Mouse (Mus musculus) heart, adult 2 months (tissue): Measurements from ENCODE around the gene Foxo3. TPM values are rescaled to one million over a fixed set of nuclear protein-coding genes. Genes with fewer than 3 reads are reported as not detected.

ENCODE experiments used
- DNase-seq, 2 experiments: peaks; one replicate each; pipeline ENCODE4 v3.0.0; 2021
- H3K27ac ChIP-seq: fragments of 200-600 bp; 2 replicates; pipeline ENCODE4 v1.8.1; 2022
- H3K27me3 ChIP-seq: fragments of 200-500 bp; 2 replicates; pipeline ENCODE4 v1.6.1; 2012; ENCODE audit warnings: mild to moderate bottlenecking, low read length, inconsistent platforms, mixed read lengths; ENCODE audit not compliant: control insufficient read depth, insufficient read depth
- H3K36me3 ChIP-seq: fragments of 200-500 bp; 2 replicates; pipeline ENCODE4 v1.6.1; 2012; ENCODE audit warnings: low read length, inconsistent platforms; ENCODE audit not compliant: control insufficient read depth, insufficient read depth
- H3K4me1 ChIP-seq: fragments of 200-500 bp; 2 replicates; pipeline ENCODE4 v1.6.1; 2011; ENCODE audit warnings: low read length; ENCODE audit not compliant: control insufficient read depth, insufficient read depth
- H3K4me3 ChIP-seq: fragments of 200-600 bp; 2 replicates; pipeline ENCODE4 v1.8.1; 2022
- H3K79me2 ChIP-seq: fragments of 200-500 bp; replicated peaks from 2 replicates; pipeline ENCODE4 v1.6.1; 2012; ENCODE audit warnings: mild to moderate bottlenecking, inconsistent platforms, low read length, moderate library complexity, mixed read lengths; ENCODE audit not compliant: control insufficient read depth, insufficient read depth
- H3K9ac ChIP-seq: fragments of 200-500 bp; 2 replicates; pipeline ENCODE4 v1.6.1; 2012; ENCODE audit warnings: low read depth, mild to moderate bottlenecking, control low read depth, inconsistent platforms, low read length, mixed read lengths
- CTCF ChIP-seq: fragments of 200-600 bp; IDR thresholded peaks from 2 replicates; pipeline ENCODE4 v1.8.1; 2022; ENCODE audit warnings: antibody characterized with exemption, mild to moderate bottlenecking, moderate library complexity
- EP300 ChIP-seq: fragments of 200-500 bp; IDR thresholded peaks from 2 replicates; pipeline ENCODE4 v1.6.1; 2011; ENCODE audit warnings: low read depth, low read length, control low read depth; ENCODE audit not compliant: insufficient read depth
- POLR2A ChIP-seq: fragments of 200-500 bp; IDR thresholded peaks from 2 replicates; pipeline ENCODE4 v1.6.1; 2011; ENCODE audit warnings: mild to moderate bottlenecking, low read depth, low read length, control low read depth; ENCODE audit not compliant: insufficient read depth
- WGBS: fragments of 180-500 bp; shearing (Covaris S2); methylation state at CpG from one replicate; pipeline ENCODE4 v1.1.7; 2018; 5-methylcytosine and 5-hydroxymethylcytosine counted together
- intact Hi-C: fragments of 180-260 bp; cut with DNase I; formaldehyde crosslinking; loops from one replicate; pipeline ENCODE4 v1.15.1; 2025
- polyA plus RNA-seq: library from polyadenylated mRNA; depleted of rRNA; stranded (reverse); fragments of >200 nt; gene quantifications from 2 replicates; pipeline ENCODE4 v1.2.3, GENCODE M21; 2012
- total RNA-seq, 2 experiments: library from RNA; stranded (reverse); gene quantifications; 2 replicates each; pipeline ENCODE4 v1.2.3; 2021

Gene Foxo3
- total and polyA plus RNA-seq, 3 experiments: 26.7 to 89.5 (median 72.5) TPM

DNA sequence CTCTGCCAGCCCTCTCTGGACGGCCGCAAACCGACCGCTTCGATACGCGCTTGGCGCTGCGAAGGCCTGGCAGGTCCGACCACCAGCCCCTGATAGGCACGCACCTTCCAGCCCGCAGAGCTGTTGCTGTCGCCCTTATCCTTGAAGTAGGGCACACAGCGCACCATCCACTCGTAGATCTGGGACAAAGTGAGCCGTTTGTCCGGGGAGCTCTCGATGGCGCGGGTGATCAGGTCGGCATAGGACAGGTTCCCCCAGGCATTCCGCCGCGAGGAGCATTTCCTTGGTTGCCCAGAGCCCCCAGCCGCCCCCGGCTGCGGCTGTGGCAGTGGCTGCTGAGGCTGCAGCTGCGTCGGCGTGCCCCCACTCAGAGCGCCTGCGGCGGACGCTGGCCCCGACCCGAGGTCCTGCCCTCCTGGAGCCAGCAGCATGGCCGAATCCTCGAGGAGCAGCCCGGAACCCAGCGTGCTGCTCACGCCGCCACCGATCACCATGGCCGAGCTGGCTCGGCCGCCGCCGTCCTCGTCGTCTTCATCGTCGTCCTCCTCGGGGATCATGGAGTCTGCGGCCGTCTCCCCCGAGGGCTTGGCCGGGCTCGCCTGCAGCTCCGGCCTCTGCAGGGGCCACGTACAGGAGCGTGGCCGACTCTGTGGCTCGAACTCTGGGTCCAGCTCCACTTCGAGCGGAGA, 1.7 kb downstream of the Foxo3 start:
- Histone ChIP-seq H3K27me3 (no peaks in the 10 kb centered on the region), H3K4me1 (peaks cover 12% of the 10 kb centered on the region), H3K4me3 (peak overlapping the region; percentile 90), H3K9ac (peak overlapping the region; percentile 98), H3K36me3 (peaks cover 32% of the 10 kb centered on the region), H3K79me2 (peaks cover 4% of the 10 kb centered on the region; the same call in 1 of the 2 replicates), H3K27ac (peak overlapping the region; percentile 100)
- 7% methylated on average over 65 of the region's 65 CpGs for whole genome bisulfite sequencing
- TF ChIP-seq CTCF (no peak), EP300 (no peak), POLR2A (no peak)
- intact Hi-C loops: loop anchor here (2.0 to 5.0 kb wide), 6 partner anchors 70 to 463 kb away; no protein-coding TSS in a partner anchor
- peak in 1 of 2 experiments; percentile 56 for DNase-seq

DNA sequence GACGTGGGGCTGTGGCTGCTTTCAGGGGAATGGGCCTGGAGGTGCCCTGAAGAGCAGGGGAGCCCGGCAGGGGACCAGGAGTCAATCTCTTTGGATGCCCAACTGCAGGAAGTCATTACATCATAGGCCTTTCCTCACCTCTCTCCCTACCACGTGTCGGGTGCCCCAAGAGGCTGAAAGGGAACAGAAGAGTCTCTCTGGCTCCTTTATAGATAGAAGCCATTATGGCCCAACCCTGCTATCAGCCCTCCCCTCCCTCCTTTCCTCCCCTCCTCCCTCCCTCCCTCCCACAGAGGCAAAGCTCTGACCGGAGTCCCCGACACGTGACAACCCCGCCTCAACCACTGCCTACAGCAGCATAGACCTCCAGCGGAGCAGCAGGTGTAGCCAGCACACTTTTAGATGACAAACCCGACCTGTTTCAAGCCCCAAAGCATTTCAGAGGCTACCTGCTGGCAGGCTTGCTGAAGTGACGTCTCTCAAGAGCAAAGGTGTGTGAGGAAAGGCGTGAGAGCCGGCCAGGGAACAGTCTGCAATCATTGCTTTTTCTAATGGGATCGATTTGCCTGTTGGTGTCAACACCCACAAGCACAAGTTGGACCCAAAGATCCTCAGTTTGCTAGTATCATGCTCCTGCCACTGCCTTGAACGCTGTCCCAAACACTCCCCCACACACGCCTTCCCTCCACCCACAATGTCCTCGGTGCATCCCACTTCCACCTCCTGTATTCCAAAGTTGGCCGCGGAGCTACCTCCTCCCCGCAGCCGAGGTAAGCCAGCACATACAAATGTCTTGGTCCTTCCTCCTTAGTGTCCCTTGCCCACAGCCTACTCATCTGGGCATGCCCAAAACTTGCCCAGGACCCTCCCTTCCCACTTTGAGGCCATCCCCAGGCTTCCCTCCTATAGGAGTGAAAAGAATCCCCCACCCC, 2.5 kb downstream of the Foxo3 start:
- Histone ChIP-seq H3K79me2 (peaks cover 7% of the 10 kb centered on the region), H3K4me3 (peak overlapping the region; percentile 90), H3K36me3 (peaks cover 37% of the 10 kb centered on the region), H3K27me3 (no peaks in the 10 kb centered on the region), H3K9ac (peak overlapping the region; percentile 98), H3K4me1 (peaks cover 18% of the 10 kb centered on the region), H3K27ac (peak overlapping the region; percentile 100)
- WGBS: 18% methylated on average over 21 of the region's 21 CpGs
- TF ChIP-seq POLR2A (no peak), EP300 (0 out of 2 replicates have a peak, but pooled peaks have one; percentile 21)
- intact Hi-C loops: loop anchor here (2.0 to 5.0 kb wide), 3 partner anchors 69 to 181 kb away; no protein-coding TSS in a partner anchor
- DNase-seq: peak; percentile 68 to 76

DNA sequence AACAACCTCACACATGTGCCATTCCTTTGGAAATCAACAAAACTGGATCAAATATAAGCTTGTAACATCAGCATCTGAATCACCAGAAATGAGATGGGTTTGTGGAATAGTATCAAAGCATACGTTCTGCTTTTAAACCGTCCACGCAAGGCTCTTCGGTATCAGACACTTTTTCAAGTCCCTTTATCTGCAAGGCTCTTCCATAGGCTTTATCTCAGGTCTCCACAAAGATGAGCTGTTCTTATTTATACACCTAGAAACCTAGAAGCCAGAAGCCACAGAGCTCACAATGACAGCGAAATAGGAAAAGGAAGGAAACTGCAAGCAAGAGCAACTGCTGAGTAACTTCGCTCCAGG, 3.2 kb downstream of the Foxo3 start:
- Histone ChIP-seq H3K9ac (peak overlapping the region; percentile 30), H3K27ac (peak overlapping the region; percentile 29), H3K4me3 (peak overlapping the region; percentile 25; the same call in 1 of the 2 replicates), H3K36me3 (peaks cover 39% of the 10 kb centered on the region), H3K27me3 (no peaks in the 10 kb centered on the region), H3K79me2 (peaks cover 8% of the 10 kb centered on the region), H3K4me1 (peaks cover 21% of the 10 kb centered on the region)
- DNase-seq: no peak
- 59% methylated on average over 6 of the region's 6 CpGs for WGBS
- no peak for TF ChIP-seq POLR2A
- no peak for TF ChIP-seq EP300
- TF ChIP-seq CTCF: no peak
- intact Hi-C loops: loop anchor here (5.0 kb wide), 1 partner anchor 86 kb away; no protein-coding TSS in a partner anchor

DNA sequence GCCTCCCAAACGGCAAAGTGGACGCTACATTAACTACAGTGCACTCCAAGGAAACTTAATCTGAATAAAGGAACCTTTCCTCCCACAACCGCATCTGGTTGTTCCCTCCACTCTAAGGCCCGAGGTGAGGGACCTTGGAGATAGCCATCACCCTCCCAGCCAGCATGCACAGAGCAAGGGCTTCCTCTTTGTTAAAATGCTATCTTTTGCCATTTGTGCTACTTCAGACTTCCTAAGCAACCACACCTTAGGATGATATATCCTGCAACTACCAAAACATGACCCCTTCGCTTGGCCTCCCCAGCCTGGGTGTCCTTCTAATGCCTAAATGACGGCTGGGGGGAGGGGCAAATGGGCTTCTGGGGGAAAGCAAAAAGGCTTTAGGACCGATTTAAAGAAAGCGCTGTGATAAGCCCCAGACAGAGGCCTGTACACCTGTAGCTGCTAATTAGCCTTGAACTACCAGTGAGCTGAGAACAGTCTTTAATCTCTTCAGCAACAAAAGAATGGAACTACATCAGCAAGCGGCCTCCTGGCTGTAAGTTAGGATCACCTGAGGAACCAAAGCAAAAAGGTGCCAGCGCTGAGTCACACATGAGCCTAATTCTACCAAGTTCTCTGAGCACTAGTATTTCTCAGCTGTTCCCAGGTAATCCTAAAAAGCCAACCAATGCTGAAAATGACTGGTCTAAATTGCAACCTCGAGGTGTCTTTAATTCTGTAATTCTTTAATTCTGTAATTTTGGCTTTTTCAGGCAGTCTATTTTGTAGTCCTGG, 4.9 kb downstream of the Foxo3 start:
- intact Hi-C loops: loop anchor here (5.0 kb wide), 1 partner anchor 84 kb away; no protein-coding TSS in a partner anchor
- H3K27me3 ChIP-seq: no peaks in the 10 kb centered on the region
- TF ChIP-seq POLR2A (no peak), CTCF (no peak), EP300 (no peak)
- no peak overlapping the region for H3K4me3 ChIP-seq
- peak overlapping the region; percentile 55; the same call in 1 of the 2 replicates for H3K27ac ChIP-seq
- H3K4me1 ChIP-seq: peaks cover 26% of the 10 kb centered on the region
- 54% methylated on average over 11 of the region's 11 CpGs for WGBS
- H3K36me3 ChIP-seq: peaks cover 40% of the 10 kb centered on the region
- peaks cover 11% of the 10 kb centered on the region for H3K79me2 ChIP-seq
- no peak overlapping the region for H3K9ac ChIP-seq
- no peak for DNase-seq

DNA sequence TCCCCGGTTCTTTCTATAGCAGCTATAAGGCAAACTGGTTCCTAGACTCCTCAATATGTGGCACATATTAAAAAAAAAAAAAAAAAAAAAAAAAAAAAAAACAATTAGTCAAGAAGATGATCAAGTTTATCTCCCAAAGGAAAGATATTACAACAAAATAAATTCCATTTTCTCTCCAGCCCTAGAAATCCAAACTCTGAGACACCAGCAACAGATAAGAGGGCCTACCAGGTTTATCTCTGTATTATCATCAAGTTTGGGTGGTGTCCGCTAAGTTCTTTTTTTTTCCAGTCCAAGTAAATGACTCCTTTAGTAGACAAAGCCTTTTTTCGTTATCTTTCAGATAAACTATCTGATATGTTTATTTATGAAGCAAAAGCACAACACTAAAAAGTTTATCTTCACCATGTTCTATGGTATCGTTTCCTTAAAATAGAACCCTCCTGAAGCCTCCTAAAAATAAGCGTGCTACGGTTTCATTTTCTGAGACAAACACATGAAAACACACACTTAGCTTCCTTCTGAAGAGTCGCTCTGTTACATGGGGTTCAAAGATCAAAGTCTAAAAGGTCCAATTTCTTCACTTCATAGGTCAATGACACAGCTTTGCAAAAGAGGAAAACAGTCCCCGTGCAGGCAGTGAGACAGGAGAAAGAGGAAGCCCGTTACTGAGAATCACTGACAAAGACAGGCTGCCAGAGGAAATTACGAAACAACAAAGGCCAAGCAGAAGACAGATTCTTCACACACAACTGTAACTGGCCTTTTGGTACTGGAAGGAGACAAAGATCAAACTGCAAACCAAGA, 6.1 kb downstream of the Foxo3 start:
- Histone ChIP-seq H3K4me1 (peaks cover 27% of the 10 kb centered on the region), H3K79me2 (peaks cover 15% of the 10 kb centered on the region), H3K27ac (peak overlapping the region; percentile 55), H3K9ac (no peak overlapping the region), H3K27me3 (no peaks in the 10 kb centered on the region), H3K36me3 (peaks cover 50% of the 10 kb centered on the region), H3K4me3 (no peak overlapping the region)
- DNase-seq: peak in 1 of 2 experiments; percentile 55
- intact Hi-C loops: loop anchor here (5.0 kb wide), 1 partner anchor 83 kb away; no protein-coding TSS in a partner anchor
- no peak for TF ChIP-seq POLR2A
- no peak for TF ChIP-seq EP300
- no peak for TF ChIP-seq CTCF
- 23% methylated on average over 10 of the region's 10 CpGs for WGBS
